20 mouse cellular contexts compared by ENCODE assay signal in genomic region chr3:119497880-119498279, GRCm38 (mm10).
A peak's percentile ranks its signal among the peaks of the same experiment; 100 is the strongest.
DNase-seq lines count a peak whose midpoint lies in the region; ATAC-seq and TF ChIP-seq lines count a peak whose summit lies in the region.
"Had no signal": no experiment of that assay in that cellular context is flagged by ENCODE, and none has a peak within 500 bp of the region (broad histone marks: within the 10 kb centered on the region; RNA-seq: fewer than 3 reads in every experiment).

No protein-coding gene starts in this region.

- no peaks in the 10 kb centered on the region for H3K36me3 ChIP-seq in forebrain, embryonic 16.5 days (ENCODE audit: control insufficient read depth, insufficient read depth)
- no peaks in the 10 kb centered on the region for H3K36me3 ChIP-seq in forebrain, embryonic 11.5 days (ENCODE audit: control insufficient read depth, insufficient read depth, low read length)
- H3K36me3 ChIP-seq in hindbrain, postnatal 0 days (ENCODE audit: insufficient read depth, low read length) = no peaks in the 10 kb centered on the region
- H3K36me3 ChIP-seq in hindbrain, embryonic 10.5 days = no peaks in the 10 kb centered on the region
- H3K36me3 ChIP-seq in midbrain, embryonic 15.5 days (replicated peaks) = no peaks in the 10 kb centered on the region
- no peaks in the 10 kb centered on the region for H3K36me3 ChIP-seq in midbrain, embryonic 11.5 days (ENCODE audit: control insufficient read depth, insufficient read depth, low read length)
- H3K36me3 ChIP-seq: embryonic facial prominence, embryonic 12.5 days; hindbrain, embryonic 13.5 days; intestine, embryonic 15.5 days had no signal

- H3K4me2 ChIP-seq in forebrain, embryonic 16.5 days (ENCODE audit: low read length) = no peak overlapping the region
- H3K4me2 ChIP-seq in forebrain, embryonic 11.5 days (ENCODE audit: low read depth, low read length, severe bottlenecking) = no peak overlapping the region
- 0 out of 2 replicates have a peak overlapping the region, but pooled peaks have one; percentile 64 for H3K4me2 ChIP-seq in hindbrain, postnatal 0 days (ENCODE audit: low read depth, low read length)
- H3K4me2 ChIP-seq in midbrain, embryonic 15.5 days = no peak overlapping the region; the same call in 1 of the 2 replicates
- H3K4me2 ChIP-seq in midbrain, embryonic 11.5 days = no peak overlapping the region
- H3K4me2 ChIP-seq: embryonic facial prominence, embryonic 12.5 days had no signal

- H3K4me3 ChIP-seq in forebrain, embryonic 16.5 days (replicated peaks; ENCODE audit: low read length) = no peak overlapping the region
- no peak overlapping the region for H3K4me3 ChIP-seq in forebrain, embryonic 11.5 days (ENCODE audit: low read depth, low read length)
- no peak overlapping the region for H3K4me3 ChIP-seq in hindbrain, postnatal 0 days (ENCODE audit: low read length)
- no peak overlapping the region for H3K4me3 ChIP-seq in hindbrain, embryonic 10.5 days
- H3K4me3 ChIP-seq in midbrain, embryonic 15.5 days = no peak overlapping the region
- H3K4me3 ChIP-seq in midbrain, embryonic 11.5 days (ENCODE audit: low read depth, low read length) = no peak overlapping the region
- H3K4me3 ChIP-seq: embryonic facial prominence, embryonic 12.5 days; intestine, embryonic 15.5 days had no signal

- no peaks in the 10 kb centered on the region for H3K9me3 ChIP-seq in forebrain, embryonic 16.5 days (ENCODE audit: control insufficient read depth, low read length)
- no peaks in the 10 kb centered on the region for H3K9me3 ChIP-seq in forebrain, embryonic 11.5 days (ENCODE audit: control insufficient read depth, low read length)
- H3K9me3 ChIP-seq in hindbrain, postnatal 0 days (ENCODE audit: low read length) = no peaks in the 10 kb centered on the region
- no peaks in the 10 kb centered on the region for H3K9me3 ChIP-seq in hindbrain, embryonic 10.5 days
- no peaks in the 10 kb centered on the region for H3K9me3 ChIP-seq in midbrain, embryonic 15.5 days
- no peaks in the 10 kb centered on the region for H3K9me3 ChIP-seq in midbrain, embryonic 11.5 days (ENCODE audit: control insufficient read depth, low read length)
- H3K9me3 ChIP-seq: embryonic facial prominence, embryonic 12.5 days; hindbrain, embryonic 13.5 days; intestine, embryonic 15.5 days had no signal

- DNase-seq in forebrain, embryonic 11.5 days (ENCODE audit: low spot score) = no peak
- no peak for DNase-seq in hindbrain, postnatal 0 days (ENCODE audit: low spot score)
- no peak for DNase-seq in hindbrain, embryonic 10.5 days (ENCODE audit: low spot score)
- no peak for DNase-seq in midbrain, embryonic 11.5 days (ENCODE audit: low spot score, missing footprints)
- peak; percentile 86 for DNase-seq in retina, postnatal 1 day
- DNase-seq in B cell, adult 2 months = no peak
- DNase-seq: adrenal gland, adult 8-10 months; cerebellum, adult 11-12 months; cerebellum, adult 9-10 months; cerebellum, postnatal 25 days; gastrocnemius, postnatal 10 days; heart, adult 18-20 months; heart, postnatal 10 days; heart, postnatal 4 days; kidney, adult 18-20 months had no signal

- TF ChIP-seq CTCF in hindbrain, postnatal 0 days (IDR thresholded peaks at IDR 0.05; ENCODE audit: low read depth) = no peak

- no peaks in the 10 kb centered on the region for H3K27me3 ChIP-seq in forebrain, embryonic 16.5 days (replicated peaks; ENCODE audit: control insufficient read depth, insufficient read depth, low read length)
- no peaks in the 10 kb centered on the region for H3K27me3 ChIP-seq in forebrain, embryonic 11.5 days (ENCODE audit: control insufficient read depth, insufficient read depth, low read length)
- no peaks in the 10 kb centered on the region for H3K27me3 ChIP-seq in hindbrain, postnatal 0 days (ENCODE audit: insufficient read depth, low read length)
- H3K27me3 ChIP-seq in hindbrain, embryonic 10.5 days (ENCODE audit: insufficient read depth, poor library complexity, severe bottlenecking) = no peaks in the 10 kb centered on the region
- no peaks in the 10 kb centered on the region for H3K27me3 ChIP-seq in midbrain, embryonic 15.5 days (replicated peaks)
- H3K27me3 ChIP-seq in midbrain, embryonic 11.5 days (ENCODE audit: control insufficient read depth, insufficient read depth, low read length) = no peaks in the 10 kb centered on the region
- H3K27me3 ChIP-seq: embryonic facial prominence, embryonic 12.5 days; hindbrain, embryonic 13.5 days; intestine, embryonic 15.5 days had no signal

- H3K4me1 ChIP-seq in forebrain, embryonic 16.5 days (replicated peaks; ENCODE audit: control insufficient read depth, insufficient read depth, low read length) = peaks cover 15% of the 10 kb centered on the region
- H3K4me1 ChIP-seq in forebrain, embryonic 11.5 days (replicated peaks; ENCODE audit: control insufficient read depth, insufficient read depth, low read length) = no peaks in the 10 kb centered on the region
- 0 out of 2 replicates have a peak, but pooled peaks cover 10% of the 10 kb centered on the region for H3K4me1 ChIP-seq in hindbrain, postnatal 0 days (ENCODE audit: insufficient read depth, low read length)
- H3K4me1 ChIP-seq in hindbrain, embryonic 10.5 days (replicated peaks) = no peaks in the 10 kb centered on the region
- H3K4me1 ChIP-seq in midbrain, embryonic 15.5 days = 0 out of 2 replicates have a peak, but pooled peaks cover 5% of the 10 kb centered on the region
- H3K4me1 ChIP-seq in midbrain, embryonic 11.5 days (ENCODE audit: control insufficient read depth, insufficient read depth, low read length) = no peaks in the 10 kb centered on the region
- H3K4me1 ChIP-seq: embryonic facial prominence, embryonic 12.5 days; intestine, embryonic 15.5 days had no signal

- H3K27ac ChIP-seq in forebrain, embryonic 16.5 days (ENCODE audit: low read length) = no peak overlapping the region
- H3K27ac ChIP-seq in forebrain, embryonic 11.5 days (ENCODE audit: low read depth, low read length) = no peak overlapping the region
- H3K27ac ChIP-seq in hindbrain, postnatal 0 days = no peak overlapping the region
- no peak overlapping the region for H3K27ac ChIP-seq in hindbrain, embryonic 10.5 days
- 0 out of 2 replicates have a peak overlapping the region, but pooled peaks have one; percentile 38 for H3K27ac ChIP-seq in midbrain, embryonic 15.5 days
- H3K27ac ChIP-seq in midbrain, embryonic 11.5 days (ENCODE audit: low read depth, low read length) = no peak overlapping the region
- H3K27ac ChIP-seq: embryonic facial prominence, embryonic 12.5 days; hindbrain, embryonic 13.5 days; intestine, embryonic 15.5 days had no signal

- peak; percentile 31 for ATAC-seq in forebrain, embryonic 16.5 days
- no peak for ATAC-seq in forebrain, embryonic 11.5 days (replicated peaks; ENCODE audit: low FRiP score)
- no peak for ATAC-seq in hindbrain, postnatal 0 days
- no peak for ATAC-seq in midbrain, embryonic 15.5 days (replicated peaks)
- ATAC-seq in midbrain, embryonic 11.5 days (ENCODE audit: low FRiP score) = no peak
- ATAC-seq: intestine, embryonic 15.5 days had no signal

- WGBS in forebrain, embryonic 16.5 days = 29% methylated on average over 7 of the region's 7 CpGs
- WGBS in forebrain, embryonic 11.5 days = 77% methylated on average over 7 of the region's 7 CpGs
- 37% methylated on average over 7 of the region's 7 CpGs for WGBS in hindbrain, postnatal 0 days
- WGBS in hindbrain, embryonic 10.5 days = 63% methylated on average over 7 of the region's 7 CpGs
- WGBS in midbrain, embryonic 15.5 days = 39% methylated on average over 7 of the region's 7 CpGs
- WGBS in midbrain, embryonic 11.5 days = 64% methylated on average over 7 of the region's 7 CpGs

- H3K9ac ChIP-seq in forebrain, embryonic 16.5 days (replicated peaks; ENCODE audit: low read depth, low read length) = no peak overlapping the region
- no peak overlapping the region for H3K9ac ChIP-seq in forebrain, embryonic 11.5 days (ENCODE audit: low read length)
- H3K9ac ChIP-seq in hindbrain, postnatal 0 days (replicated peaks; ENCODE audit: low read length) = no peak overlapping the region
- no peak overlapping the region for H3K9ac ChIP-seq in midbrain, embryonic 15.5 days
- H3K9ac ChIP-seq in midbrain, embryonic 11.5 days (ENCODE audit: low read length) = no peak overlapping the region
- H3K9ac ChIP-seq: embryonic facial prominence, embryonic 12.5 days; hindbrain, embryonic 13.5 days; intestine, embryonic 15.5 days had no signal
